Mouse (Mus musculus): ENCODE measurements around the gene Macf1.

Gene Macf1

GRCm38 (mm10) chr4:123311845-123312244 lies 372.3 kb downstream of the Macf1 start:
- ATAC-seq (ENCODE audit: low TSS enrichment), result no peak

- ATAC-seq (ENCODE audit: low TSS enrichment), result no peak
Measured at GRCm38 (mm10) chr4:123308292-123308691, 375.9 kb downstream of the Macf1 start.

- peak; percentile 58; the same call in 1 of the 2 replicates for ATAC-seq (ENCODE audit: low TSS enrichment)
Measured at GRCm38 (mm10) chr4:123306999-123307398, 377.2 kb downstream of the Macf1 start.

- ATAC-seq (ENCODE audit: low TSS enrichment), result peak; percentile 49; the same call in 1 of the 2 replicates
Measured at GRCm38 (mm10) chr4:123305789-123306188, 378.4 kb downstream of the Macf1 start.

Data from frontal cortex, adult (tissue).